Mouse (Mus musculus) layer of hippocampus, adult 9-10 months (tissue): Measurements from ENCODE around the gene Chsy1.

Source experiments
- DNase-seq: peaks from one replicate; pipeline ENCODE4 v3.0.0; 2022; ENCODE audit warnings: low spot score

Chsy1 gene

DNA sequence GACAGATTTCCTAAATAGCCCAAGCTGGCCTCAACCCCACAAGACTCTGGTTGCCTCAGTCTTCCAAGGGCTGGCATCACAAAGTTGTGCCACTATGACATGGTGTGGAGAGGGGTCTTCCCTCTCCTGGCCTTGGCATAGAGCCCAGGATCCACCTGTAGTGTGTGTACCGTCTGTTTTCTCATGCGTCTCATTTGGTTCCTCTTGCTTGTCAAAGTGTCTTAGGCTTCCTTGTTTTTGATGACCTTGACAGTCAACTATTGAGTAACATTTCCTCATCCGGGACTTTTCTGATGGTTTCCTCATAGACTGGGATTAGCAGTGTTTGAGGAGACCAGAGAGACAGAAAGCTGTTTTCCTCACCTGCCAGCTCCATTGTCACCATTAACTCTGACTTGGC lies 30.8 kb downstream of the Chsy1 start:
- no peak for DNase-seq

DNA sequence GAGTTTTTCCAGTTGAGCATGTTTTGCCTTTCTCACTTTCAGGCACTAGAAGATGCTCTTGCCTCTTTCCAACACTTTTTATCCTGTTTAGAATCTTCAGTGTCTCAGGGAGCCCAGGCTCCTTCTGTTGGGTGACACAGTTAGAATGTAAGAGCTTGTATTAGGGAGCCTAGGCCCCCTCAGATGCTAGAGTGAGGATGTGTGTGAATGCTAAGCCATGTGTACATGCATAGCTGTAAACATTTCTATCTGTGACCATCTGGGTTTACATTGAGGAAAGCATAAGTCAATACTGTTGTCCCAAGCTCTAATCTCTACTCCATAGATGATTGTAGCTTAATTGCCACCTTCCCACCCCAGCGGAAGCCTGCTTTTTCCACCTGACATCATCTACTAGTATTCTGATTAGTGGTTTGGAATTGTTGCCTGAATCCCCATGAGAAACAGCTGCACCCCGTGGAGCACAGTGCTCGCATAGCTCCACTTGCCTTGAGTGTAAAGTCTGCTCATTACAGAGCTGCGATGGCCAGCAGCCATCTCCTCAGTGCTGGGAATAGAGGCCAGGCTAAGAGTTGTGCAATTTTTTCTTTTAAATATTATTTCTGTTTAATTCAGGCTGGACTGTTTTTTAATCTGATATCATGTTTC lies 31.7 kb downstream of the Chsy1 start:
- no peak for DNase-seq

DNA sequence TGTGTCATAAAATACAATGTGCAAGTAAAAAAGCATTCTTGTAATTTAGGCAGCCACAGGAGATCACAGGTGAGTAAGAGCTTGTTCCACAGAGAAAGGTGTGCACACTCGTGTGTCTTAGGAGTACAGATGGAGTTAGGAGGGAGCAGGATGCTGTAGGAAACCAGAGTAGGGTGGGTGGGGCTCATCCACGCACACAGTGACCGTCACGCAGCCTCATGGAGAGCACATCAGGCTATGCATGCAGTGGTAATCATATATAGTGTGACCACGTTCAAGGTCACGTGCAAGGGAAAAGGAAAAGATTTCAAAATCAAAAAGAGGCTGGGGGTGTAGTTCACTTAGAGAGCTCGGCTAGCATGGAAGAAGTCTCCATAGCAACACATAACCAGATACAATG lies 33.2 kb downstream of the Chsy1 start:
- DNase-seq = no peak

DNA sequence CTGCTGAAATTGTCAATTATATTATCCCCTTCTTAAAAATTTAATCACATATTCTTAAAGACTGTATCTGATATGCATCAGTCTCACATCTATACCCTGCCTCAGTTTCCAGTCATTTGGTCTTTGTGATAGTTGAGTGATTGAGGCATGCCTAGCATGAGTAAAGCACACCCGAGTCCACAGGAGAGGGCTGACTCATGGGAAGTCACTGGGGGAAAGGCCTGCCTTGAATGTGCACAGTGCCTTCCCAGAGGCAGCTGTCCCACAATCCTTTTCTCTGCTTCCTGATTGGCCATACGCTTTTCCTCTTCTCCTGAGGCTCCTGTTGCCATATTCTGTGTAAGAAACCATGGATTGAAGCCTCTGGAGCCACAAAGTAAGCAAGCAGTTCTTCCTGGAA lies 35.2 kb downstream of the Chsy1 start:
- no peak for DNase-seq

DNA sequence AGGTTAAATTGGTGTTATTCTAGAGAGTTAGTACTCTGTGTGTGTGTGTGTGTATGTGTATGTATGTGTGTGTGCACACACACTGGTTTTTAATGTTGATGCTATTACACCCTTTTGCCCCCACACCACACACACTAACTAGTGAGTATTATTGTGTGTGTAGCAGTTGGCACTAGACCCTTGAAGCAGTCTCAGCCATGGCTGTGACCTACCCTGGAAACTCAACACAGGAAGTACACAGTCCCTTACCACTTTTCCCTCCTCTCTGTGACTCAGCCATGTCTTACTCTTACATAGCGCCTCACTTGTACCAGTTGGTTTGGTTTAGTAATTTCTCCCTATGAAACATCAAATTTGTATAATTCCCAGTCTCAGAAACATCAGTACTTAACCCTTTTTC lies 37.8 kb downstream of the Chsy1 start:
- DNase-seq = no peak

DNA sequence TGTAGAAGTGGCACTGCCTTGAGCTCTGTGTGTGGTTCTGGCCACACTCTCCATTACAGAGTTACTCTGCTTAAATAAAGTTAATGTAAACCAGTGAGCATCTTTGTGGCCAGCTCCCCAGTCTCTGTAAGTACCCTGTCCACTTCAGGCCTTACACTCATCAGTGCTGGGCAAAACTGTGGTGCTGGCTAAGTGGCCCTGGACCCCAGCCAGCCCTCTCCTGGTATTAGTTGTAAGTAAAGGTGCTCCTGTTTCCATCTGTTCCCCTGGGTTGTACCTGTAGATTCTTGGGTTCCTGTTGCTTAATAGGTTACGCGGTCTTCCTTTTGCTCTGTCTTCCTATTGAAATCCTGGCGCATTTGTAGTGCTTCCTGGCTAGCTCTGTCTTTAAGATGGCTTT lies 38.5 kb downstream of the Chsy1 start:
- DNase-seq = no peak

DNA sequence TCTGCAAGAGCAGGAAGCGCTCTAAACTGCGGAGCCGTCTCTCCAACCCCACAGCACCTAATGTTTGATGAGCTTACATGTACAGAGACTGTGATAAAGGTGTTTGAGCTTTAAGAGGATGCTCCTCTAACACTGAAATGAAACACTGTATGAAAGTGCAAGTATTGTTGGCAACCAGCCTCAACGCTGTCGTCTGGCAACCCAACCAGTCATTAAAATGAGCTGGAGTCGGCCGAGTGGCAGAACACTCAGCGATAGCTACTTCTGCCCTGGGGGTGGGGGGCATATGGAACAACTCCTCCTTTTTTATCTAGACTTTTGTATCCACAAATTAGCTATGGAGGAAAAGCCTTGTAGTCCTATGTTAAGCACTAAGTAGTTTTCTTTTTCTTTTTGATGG lies 40.2 kb downstream of the Chsy1 start:
- DNase-seq = no peak

DNA sequence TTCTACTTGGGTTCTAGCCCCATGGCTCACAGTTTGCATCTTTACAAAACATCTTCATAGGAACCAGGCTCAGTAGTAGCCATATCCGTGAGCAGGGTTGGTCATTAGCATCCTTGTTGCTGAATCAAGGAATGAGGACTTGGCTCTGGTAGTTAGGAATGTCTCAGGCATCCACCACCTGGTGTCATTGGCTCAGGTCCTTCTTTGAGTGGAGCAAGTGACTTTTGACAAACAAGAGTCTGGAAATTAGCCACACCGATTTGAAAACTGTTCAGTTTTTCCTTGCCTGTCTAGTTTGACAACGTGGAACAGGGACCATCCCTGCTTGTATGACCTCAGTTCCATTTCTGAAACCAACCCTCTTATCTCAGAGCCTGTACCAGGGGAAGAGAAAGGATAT lies 41.1 kb downstream of the Chsy1 start:
- no peak for DNase-seq

DNA sequence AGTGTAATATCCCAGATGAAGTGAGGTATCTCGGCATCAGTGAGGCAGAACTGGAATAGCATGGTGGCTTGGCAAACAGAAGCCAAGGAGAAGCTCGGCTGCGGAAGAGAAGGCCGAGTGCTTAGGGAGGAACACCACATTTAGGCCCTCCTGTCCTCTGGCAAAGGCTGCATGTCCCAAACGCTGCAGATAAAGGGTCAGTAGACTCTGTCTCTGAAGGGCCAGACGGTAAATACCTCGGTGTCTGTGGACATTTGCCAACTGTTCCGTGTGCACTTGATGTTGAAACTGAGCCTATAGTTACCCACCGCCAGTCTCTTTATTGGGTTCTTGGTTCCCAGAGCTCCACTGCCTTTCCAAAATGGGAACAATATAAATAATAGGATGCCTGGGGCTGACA lies 48.1 kb downstream of the Chsy1 start:
- no peak for DNase-seq

DNA sequence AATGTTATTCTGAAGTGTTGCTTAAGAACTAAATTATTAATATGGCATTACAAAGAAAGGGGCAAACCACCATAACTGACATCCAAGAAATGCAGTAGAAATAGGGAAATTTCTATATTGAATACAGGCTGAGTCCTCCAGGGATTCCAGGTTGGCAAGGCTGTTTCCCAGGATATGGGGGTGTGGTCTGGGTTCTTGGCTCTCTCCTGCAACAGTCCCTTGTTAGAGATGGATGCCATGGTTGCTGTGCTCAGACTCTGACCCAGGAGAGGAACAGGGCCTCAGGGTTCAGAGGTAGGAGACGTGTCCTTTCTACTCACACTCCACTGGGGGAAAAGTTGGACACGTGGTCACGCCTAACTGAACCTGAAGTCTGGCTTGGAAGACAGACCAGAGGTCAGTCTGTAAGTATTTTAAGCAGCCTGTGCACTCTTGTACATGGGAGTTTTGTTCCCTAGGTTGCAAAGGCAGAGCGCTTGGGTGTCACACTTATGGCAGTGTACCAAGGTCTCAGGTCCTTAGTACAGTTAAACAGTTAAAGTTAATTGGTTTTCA lies 48.6 kb downstream of the Chsy1 start:
- no peak for DNase-seq

DNA sequence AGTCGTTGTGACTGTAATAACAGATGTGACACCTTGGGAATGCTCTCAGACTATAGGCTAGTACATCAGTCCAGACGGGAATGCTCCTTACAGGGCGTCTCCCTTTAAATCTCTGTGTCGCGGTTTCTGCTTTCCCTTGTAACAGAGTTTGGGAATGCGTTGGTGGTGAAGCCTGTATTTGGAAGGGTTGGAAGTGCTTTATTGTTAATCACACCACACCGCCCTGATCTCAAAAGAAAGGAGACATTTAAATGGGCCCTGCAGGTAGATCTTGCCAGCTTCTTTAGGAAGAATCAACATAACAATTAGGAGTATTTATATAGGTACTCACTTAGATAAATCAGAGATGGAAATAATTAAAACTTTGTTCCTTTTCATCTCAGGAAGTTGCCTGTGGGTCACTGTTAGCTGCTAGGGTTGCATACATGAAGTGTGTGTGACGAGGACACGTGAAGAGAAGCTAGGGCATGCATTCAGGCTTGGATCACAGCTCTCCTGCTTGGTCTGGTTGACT lies 49.4 kb downstream of the Chsy1 start:
- no peak for DNase-seq

DNA sequence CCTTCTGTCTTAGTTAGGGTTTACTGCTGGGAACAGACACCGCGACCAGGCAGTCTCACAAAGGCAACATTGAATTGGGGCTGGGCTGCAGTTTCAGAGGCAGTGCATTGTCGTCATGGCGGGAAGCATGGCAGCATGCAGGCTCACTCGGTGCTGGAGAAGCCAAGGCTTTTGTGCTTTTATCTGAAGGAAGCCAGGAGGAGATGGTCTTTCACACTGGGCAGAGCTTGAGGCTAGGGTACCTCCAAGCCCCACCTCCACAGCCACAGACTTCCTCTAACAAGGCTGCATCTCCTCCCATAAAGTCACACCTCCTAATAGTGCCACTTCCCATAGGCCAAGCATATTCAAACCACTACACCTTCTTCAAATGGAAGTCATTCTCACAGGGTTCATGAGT lies 50.6 kb downstream of the Chsy1 start:
- no peak for DNase-seq

DNA sequence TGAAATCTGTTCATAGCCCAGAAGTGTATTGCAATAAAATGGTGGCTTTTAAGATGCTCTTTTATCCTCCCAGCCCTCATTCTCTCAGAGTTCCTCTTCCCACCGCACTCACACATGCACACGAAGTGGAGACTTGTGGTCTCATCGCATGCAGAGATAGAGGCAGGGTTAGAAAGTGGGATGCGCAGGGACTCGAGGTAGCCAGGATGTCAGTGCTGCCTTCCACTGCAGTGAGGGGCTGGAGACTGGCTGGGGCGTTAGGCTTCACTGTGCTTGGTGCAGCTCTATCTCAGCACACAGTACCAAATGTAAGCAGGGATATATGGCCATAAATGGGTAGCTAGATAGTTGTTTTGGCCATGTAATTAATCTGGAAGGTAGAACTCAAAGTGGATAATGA lies 52.5 kb downstream of the Chsy1 start:
- no peak for DNase-seq

DNA sequence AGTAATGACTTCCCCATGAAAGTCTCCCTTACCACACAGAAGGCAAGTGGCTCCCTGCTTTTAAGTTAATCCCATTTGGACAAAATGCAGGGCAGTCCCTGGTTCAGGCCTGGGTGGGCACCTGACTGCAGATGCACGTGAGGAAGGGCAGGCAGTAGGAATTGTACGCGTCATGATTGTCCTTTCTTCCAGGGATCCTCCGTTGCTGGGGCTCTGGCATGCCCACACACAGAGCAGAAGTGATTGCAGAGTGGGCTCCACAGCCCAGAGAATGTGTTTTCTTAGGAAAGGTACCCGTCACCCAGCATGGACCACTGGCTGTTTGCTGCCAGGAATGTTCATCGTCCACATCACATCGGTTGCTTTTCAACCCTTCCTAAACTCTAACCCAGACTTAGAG lies 53.2 kb downstream of the Chsy1 start:
- no peak for DNase-seq

DNA sequence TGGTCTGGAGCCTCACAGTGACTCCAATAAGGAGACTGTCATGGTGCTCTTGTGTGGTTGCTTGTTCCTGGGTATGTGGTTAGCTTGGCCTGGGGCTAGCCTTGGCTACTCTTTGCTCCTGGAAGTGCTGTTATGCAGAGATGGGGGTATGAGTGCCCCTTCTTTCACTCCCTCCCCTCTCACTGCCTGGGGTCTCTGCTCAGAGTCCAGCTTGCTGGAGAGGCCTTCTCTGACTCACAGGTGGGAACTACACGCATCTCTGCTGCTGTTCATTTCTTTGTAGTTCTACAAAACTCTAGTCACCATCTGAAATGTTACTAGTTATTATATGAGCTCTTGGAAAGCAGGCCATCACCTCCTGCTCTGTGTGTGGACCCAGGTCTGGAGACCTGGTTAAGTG lies 53.7 kb downstream of the Chsy1 start:
- DNase-seq = no peak

DNA sequence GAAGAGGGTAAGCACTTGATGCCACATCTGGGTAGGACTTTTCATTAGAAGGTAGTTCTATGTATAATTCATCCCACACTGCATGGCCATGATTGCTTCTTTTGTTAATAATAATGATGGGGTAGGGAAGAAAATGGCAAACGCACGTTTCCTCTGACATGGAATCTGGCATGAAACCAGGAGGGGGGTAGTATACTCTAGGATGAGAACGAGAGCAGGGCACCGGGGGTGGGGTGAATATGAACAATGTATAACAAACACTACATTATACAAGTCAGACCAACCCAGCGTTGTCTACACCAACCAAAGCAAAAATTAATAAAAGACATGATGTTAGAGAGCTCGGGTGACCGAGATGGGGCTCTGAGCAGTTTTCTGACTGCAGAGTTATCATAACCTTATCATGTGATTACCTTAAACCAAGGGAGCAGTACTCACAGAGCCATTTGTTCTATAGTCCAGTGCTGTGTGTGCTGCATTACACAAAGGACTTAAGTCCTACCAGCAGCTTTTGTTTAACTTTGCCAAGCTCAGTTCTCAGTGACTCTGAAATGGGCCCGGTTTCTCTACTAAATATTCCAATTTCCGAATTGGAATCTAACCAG lies 55.2 kb downstream of the Chsy1 start:
- no peak for DNase-seq

DNA sequence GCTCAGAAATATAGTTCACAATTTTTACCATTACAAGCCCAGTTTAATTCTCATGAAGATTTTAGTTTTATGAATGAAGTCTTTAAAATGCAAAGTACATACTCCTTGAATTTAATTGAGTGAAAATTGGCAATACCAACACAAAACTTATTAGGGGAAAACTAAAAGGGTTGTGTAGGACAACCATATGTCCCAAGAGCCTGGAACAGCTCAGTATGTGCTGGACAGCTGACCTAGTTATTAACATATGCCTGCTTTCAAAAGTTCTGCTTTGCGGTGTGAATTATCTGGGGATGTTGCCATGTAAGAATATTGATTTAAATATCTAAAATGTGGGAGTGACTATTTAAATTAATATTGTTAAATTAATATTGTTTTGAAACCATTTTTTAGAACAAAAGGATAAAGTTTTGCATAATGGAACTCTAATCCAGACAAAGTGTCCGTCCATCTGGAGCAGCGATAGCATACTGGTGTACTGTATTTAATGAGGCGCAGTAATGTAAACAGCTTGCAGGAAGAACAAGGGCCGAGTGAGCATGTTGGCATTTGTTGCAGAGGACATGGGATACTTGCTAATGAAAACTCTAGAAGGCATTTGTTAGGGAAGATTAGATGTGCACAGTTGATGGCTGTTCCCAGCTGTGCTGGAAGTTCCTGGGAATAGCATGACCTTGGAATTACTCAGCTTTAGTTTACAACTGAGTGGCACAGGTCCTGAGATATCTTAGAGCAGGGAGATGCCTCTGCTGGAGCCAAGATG lies 55.9 kb downstream of the Chsy1 start:
- DNase-seq = no peak

DNA sequence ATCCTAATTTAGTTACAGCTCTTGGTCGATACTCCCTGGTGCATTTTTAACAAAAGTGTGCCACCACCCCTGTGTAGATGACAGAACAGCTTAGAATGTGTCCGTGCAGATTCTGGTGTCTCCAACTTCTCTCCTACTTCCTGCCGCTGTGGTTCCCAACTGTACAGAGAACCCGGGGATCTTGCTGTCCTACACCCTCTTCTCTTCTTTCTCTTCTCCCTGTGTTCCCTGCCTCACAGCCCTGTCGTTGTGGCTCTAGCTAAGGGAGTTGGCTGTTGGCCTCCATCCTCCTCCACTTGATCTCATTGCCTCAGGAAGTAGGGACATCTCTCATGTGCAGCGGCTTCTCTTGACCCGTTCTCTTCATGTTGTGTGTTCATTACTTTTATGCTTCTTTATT lies 59.6 kb downstream of the Chsy1 start:
- DNase-seq = no peak

DNA sequence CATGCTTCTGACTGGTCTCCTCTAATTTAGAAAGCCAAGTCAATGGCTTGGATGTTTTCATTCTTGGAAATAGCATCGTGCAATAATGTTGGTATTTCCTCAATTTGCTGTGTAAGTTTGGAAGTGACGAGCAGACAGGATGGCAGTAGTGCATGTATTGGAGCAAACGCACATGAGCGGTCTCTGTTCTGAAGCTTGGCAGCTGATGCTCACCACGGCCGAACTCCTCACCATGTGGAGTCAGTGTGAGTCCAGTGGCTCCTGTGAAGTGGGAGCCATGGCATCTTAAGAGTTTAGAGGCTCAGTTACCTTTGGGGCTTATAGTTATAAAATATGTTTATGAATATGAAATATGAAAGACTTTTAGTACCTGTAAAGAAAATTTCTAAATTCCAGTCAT lies 60.2 kb downstream of the Chsy1 start:
- DNase-seq = no peak

DNA sequence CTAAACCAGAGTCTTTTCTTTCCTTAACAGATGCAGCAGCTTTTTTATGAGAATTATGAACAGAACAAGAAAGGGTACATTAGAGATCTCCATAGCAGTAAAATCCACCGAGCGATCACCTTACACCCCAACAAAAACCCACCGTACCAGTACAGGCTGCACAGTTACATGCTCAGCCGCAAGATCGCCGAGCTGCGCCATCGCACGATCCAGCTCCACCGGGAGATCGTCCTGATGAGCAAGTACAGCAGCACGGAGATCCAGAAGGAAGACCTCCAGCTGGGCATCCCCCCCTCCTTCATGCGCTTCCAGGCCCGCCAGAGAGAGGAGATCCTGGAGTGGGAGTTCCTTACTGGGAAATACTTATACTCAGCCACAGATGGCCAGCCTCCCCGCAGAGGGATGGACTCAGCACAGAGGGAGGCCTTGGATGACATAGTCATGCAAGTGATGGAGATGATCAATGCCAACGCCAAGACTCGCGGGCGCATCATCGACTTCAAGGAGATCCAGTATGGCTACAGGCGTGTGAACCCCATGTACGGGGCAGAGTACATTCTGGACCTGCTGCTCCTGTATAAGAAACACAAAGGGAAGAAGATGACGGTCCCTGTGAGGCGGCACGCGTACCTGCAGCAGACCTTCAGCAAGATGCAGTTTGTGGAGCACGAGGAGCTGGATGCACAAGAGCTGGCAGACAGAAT lies 61.6 kb downstream of the Chsy1 start:
- DNase-seq = no peak

DNA sequence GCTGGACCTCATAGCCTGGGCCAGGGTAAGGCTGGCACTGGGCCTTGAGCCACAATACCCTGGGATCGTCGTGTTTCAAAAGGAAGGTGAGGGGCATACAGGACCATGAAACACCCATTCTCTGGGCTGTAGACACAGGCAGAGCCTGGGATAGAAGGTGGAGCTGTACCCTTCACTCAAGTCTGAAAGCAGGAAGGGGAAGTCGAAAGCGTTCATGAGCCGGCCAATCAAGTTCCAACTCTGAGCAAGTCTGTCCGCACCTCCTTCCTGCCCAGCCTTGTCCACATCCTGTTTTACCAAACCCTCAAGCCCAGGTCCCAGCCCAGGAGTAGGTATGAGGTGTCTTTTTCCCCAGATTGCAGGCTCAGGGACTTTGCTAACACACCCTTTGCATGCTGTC lies 66.4 kb downstream of the Chsy1 start:
- DNase-seq = no peak

DNA sequence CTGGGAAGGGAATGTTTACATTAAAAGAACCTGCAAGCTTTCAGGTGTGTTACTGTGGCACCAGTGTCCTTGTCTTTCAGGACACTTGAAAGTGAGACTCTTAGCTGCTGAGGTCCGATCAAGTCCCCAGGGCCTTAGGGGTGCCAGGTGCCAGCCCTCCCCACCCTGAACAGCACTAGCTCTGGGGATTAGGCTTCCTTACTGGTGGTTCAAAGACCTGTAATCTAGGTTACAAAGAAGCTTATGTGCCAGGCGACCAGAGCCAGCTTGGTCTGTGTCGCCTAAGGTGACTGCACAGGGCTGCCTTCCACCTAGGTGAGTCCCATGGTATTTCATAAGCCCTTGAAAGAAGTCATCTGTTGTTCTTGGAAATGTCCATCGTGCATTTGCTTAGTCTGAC lies 66.9 kb downstream of the Chsy1 start:
- DNase-seq = no peak

DNA sequence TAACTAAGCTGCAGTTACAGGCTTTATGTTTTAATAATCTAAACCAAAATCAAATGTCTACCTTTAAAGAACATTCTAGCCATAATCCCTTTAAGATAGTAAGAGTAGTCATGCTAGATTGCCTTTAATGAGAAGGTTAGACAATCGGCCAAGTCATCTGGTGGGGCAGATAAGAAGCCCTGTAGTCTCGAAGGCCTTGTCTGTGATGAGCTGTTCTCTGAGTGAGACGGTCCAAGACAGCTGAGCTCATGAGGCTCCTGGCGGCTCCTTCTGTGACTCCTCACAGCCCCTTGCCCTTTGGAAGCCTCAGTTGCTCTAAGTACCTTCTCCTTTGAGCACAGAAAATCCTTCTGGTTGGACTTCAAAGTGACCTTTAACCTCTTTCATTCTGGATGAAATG lies 67.6 kb downstream of the Chsy1 start:
- no peak for DNase-seq
